Mouse (Mus musculus): ENCODE measurements around the gene Ppp3ca.

DNA sequence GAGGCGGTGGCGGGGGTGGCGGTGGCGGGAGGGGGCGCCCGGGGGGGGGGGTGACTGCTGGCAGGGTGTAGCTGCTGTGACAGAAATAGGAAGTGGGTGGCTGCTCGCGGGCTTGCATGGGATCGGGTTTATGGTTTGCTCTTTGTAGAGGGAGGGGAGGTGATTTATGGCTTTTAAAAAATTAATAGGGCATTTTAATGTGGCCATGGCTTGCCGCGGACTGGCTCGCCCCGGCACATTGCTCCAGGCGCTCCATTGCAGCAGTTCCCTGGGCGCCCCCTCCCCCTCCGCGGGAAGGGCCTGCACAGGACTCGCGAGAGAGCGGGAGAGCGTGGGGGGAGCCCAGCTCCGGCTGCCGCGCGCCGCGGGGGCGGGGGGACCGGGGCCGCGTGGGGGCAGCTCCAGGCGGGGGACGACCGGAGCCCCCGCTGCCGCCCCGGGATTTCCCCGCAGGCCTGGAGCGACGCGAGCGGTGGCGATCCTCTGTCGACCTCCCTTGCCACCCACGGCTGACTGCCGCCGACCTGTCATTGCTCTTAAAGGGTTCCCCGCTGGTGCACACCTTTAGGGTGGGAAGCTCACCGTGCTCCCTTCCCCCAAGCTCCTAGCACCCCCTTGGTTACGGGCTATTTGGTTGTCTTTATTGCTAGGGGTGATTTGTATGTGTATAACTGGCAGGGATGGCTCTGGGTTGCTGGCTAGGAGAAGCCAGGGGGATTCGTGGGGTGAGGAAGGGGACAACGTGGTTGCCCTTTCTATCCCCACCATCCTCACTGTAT is 1.4 kb downstream of the Ppp3ca start:
- TF ChIP-seq GATA1 (IDR thresholded peaks at IDR 0.05; ENCODE audit: low read depth, low read length) (no peak), RCOR1 (IDR thresholded peaks at IDR 0.05; ENCODE audit: low read depth, low read length) (no peak), HCFC1 (IDR thresholded peaks at IDR 0.05; ENCODE audit: low read depth, low read length) (no peak; the same call in 1 of the 2 replicates), EP300 (IDR thresholded peaks at IDR 0.05; ENCODE audit: low read depth in 1 of 2, low read length in 2 of 2) (no peak), TAL1 (IDR thresholded peaks at IDR 0.05; ENCODE audit: low read length) (no peak), SIN3A (IDR thresholded peaks at IDR 0.05; ENCODE audit: low read length) (no peak)

All from MEL (cell line).